Mouse (Mus musculus) right cerebral cortex, postnatal 25 days (tissue): ENCODE measurements at regions not wholly inside any gene's neighbourhood (a gene's known extent, or its start where the extent isn't known, plus 50 kb on each side); places are given as distances from the start of the nearest gene placed in this dataset.

ENCODE experiments used
- DNase-seq: peaks from one replicate; pipeline ENCODE4 v3.0.0; 2022

DNA sequence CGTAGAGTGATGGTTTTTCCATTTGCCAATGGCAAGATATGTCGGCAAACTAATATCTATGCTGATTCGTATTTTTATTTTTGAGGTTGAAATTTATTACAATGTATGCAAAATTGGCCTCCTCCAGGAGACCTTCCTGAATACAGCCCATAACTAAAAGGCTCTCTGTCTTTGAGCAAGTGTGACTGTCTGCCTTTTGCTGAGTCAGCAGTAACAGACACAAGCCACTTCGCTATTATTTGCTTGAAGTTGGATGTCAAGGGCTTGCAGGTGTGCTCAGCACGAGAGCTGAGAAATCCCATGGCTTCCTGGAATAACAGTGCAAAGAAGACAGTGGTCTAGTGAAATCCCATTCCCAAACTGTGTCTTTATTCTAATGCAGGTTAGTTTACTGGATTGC lies 56.9 kb downstream of the Dmrt2 start:
- no peak for DNase-seq

DNA sequence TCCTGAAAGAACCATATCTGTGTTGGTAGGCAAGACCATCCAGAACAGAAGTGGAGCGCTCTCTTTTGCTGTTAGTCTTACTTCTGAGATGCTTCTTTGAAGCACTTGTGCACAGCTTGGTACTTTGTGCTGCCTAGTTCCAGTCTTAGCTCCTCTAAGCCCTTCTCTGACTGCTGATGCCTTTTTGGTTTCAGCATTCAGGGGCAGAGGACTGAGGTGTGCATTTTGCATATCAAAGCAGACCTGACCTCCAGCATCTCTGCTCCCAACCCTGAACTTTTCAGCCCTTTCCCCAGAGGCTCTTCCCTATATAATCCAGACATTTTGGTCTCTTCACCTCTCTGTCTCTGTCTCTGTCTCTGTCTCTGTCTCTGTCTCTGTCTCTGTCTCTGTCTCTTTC lies 57.4 kb downstream of the Dmrt2 start:
- no peak for DNase-seq

DNA sequence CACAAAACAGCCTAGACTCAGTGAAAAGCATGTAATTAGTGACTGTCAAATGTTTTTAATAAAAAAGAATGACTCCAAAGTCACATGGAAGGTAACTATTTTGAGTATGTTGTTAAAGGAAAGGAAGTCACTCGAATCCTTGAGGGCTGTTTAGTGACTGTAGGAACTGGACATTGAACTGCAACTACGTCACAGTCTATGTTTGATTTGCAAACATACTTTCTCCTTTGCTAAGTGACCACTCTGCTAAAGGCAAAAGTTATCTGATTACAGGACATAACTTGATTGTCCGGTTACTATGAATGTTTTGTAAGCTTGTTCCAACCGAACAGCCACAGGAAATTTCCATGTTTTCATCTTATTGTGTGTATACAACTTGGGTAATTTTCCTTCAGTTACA lies 106.2 kb downstream of the Dmrt2 start:
- DNase-seq: no peak

DNA sequence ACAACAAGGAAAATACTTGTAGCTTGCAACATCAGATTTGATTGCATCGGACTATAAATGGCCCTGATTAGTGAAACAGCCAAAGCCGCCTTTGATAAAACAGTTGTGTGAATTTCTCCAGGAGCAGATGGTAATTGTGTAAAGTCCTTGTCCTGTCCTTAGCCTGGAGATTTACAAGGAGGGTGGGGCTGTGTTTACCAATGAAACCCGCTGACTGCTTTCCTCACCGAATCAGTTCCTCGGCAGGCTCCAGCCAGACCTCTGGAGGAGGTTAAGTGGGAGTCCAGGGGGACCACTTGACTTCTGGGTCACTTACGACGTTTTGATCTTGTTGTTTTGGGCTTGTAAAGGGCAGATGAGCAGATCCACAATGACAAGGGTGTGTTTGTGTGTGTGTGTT lies 107.1 kb downstream of the Dmrt2 start:
- no peak for DNase-seq

DNA sequence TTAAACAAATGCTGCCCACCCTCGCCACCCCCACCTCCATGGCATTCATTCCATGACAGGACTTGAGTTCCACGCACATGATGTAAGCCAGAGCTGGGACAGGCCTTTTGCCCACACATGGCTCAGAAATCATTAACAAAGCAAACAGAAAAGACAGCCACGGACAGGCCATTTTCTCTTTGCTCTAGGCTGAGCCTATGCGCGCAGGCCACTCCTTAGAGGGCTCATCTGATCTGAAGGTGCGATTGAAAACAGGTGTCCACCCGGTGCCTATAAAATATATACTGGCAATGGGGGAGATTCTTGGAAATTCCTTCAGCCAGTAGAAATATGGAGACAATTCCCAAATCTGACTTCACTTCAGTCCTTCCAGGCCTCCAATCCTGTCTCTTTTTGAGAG lies 109.1 kb downstream of the Dmrt2 start:
- DNase-seq: no peak

DNA sequence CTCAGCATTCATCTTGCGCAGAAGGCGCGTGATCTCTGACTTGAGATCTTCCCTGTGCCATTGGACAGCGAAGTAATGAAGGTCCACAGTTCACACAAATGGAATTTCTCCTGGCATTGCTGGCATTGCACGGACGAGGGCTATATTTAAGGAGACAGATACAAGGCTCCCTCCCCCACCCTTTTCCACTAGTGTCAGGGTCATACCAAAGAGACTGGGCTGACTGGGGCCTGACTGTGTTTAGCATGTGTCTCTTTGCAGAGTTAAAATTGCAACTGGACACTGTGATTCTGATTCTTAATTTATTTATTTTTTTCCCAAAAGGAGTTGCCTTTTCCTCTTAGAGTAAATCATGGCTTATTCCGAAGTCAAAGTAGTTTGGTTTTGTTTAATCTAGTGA lies 130.5 kb downstream of the Dmrt2 start:
- DNase-seq: no peak

DNA sequence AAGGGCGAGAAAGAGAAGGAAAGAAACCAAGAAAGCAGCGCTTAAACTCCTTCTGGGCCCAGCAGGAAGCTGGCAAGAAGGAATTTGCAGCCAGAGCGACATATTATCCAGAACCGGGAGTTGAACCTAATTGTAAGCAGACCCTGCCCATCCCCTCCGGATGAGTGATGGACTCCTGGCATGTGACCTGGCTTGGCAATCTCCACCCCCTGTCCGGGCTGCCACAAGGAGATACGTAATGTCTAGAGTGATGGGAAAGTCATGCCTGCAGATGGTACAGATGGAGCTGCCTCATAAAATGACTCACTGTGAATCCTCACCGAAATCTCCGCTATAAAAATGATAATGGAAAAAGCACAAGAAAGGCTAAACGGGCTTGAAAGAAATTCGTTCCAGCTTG lies 133.1 kb downstream of the Dmrt2 start:
- peak; percentile 48 for DNase-seq

DNA sequence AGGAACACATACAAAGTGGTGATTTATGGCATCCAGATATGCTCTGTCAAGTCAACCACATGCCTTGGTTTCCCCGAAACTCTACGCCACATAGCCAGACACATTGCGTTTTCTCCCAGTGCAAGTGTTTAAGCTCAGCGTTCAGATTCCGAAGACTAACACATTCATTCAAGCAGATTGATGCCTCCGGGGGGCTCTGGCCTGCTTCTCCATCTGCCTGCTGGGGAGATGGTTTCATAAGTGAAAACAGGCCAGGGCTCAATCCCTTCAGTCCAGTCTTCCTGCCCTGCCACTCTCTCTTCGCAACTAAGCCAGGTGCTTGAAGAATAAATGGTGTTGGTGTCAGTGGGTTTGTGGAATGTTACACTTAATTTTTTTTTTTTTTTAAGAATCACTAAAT lies 141.4 kb downstream of the Dmrt2 start:
- no peak for DNase-seq

DNA sequence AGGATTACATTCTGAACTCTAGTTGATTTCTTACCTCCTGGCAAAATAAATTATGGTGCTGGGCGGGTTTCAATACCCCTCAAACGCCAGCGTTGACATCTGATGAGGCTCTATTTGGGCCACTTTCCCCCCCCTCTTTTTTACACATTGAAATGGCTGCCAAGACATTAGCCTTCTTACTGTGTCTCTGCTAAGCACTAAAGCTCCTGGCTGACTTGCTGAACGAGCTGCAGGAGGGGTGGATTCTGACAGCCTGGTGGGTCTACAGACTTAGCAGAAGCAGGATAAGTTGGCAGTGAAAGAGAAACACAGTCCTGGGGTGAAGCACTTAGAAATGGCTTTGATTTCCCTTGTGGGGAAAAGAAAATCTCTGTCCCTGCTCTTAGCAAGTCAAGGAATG lies 172.9 kb downstream of the Dmrt2 start:
- no peak for DNase-seq

DNA sequence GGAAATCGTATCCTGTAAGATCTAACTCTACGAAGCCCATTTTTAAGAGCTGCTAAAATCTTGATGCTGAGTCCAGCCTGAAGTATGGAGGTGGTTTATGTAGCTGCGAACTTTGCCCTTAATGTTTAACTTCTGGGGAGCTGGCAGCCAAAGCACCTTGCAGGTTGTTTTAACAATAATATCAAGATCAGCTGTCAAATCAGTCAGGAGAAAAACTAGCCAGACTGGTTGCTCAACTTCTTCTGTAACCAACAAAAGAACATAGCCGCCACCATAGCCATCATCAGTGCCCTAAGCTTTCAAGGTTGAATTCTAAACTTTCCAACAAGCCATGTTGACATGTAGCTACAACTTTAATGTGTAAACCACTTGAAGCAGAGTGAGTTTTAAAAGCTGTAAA lies 184.1 kb downstream of the Dmrt2 start:
- no peak for DNase-seq

DNA sequence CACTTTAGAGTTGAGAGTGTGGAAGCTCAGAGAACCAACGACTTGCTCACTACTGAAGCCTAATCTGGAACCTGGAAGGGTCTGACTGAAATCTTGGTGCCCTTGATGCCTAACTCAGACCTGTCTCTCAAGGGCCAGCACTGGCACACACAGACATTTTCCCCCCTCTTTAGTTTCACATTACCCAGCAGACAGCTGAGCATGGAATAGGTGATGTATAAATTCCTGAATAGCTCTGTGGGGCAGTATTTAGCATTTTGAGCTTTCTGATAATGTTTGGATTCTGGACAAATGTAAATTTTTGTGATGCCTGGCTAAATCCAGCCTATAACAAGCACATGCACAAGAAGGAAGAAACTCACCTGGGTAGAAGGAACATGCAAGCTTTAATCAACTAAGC lies 191.1 kb downstream of the Dmrt2 start:
- DNase-seq: no peak

DNA sequence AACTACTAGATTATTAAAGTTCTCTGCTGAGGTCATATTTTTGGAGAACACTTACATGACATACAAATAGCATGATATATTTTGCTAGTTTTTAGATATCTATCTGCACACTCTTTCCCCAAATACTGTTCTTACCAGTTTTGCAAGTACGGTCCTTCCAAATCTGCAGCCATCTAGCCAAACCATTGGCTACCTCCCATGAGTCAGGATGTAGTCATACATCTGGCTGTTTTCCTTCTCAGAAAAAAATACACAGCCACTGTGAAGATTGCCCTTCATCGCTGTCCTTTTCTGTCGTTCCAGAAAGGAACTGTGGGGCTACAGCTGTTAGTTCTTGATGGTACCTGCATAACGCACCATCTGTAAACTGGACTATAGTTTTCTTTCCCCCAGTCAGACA lies 234.5 kb downstream of the Dmrt2 start:
- no peak for DNase-seq

DNA sequence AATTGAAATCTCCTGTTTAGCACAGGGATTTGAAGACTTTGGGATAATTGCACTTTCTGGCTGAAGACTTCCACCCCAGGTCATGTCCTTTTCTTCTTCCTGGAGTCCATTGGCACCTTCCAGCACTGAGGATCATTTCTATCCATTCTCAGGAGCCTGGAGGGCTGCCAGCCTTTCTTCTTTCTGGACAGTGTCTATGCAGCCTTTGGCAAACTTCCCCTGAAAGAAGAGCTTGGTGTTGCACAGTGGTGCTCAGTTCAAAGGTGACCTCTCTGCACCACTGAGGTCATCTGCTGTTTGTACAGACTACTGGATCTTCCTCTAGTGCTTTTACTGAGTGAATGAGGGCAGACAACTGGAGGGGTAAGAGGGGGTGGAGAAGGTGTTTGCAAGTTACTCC lies 249.8 kb downstream of the Dmrt2 start:
- DNase-seq: no peak

DNA sequence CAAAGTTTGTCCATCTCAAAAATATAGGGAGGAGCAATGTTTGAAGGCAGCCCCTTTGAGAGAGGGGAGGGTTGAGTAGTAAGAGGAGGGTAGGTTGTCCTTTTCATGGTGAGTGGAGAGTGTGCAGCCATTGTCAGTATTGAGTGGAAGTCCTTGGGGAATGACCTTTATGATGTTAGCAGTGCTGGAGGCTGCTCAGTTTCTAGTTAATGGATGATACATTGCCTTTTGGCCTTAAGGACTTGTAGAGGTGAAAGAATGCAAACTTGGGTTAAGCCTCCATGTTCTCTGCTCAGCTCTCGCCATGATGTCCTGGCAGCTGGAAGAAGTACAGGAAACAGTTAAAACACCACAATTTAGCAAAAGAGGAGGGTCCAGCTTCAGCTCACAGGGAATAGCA lies 250.6 kb downstream of the Dmrt2 start:
- no peak for DNase-seq

DNA sequence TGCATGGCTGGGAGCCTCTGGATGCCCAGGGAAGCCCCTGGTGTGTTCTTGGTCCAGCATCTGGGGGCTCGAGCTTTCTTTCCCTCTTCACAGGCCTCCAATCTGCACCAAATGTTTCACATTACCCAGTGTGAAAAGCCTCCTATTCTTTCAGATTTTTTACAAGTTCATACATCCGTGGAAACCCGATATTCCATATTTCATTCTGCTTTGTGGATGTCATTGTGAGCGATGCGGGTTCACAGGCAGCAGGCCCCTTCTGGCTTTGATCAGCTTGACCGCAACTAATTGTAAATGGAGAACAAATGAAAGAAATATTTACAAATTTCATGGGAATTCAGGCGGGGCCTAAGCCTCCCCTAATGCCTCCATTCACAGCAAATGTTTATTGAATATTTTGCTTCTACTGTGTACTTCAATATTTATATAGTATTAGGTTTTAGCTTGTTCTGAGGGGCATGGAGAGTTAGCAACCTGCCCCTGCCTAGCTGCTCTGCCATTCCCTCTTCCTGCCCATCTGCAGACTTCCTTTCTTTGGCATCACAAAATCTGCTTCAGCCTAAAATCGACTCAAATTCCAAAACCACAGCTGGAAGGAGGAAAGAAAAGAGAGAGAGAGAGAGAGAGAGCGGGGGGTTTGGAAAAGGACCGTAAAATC lies 251.6 kb downstream of the Dmrt2 start:
- no peak for DNase-seq

DNA sequence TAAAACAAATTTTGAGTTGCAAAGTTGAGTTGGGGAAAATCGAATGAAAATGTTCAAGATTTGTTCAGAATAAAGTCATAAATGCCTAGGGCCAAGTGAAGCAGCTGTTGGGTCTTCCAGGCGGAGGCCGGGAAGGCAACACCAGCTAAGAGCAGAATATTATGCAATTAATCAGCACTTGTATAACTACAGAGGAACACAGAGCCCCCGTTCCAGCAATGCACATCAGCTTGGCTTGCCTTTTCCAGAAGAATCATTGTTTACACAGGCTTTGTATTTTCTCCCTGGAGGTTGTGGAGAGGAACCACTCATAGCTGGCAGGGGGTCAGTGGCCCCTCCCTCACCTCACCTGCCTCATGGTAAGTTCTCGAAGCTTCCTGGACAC lies 252.2 kb downstream of the Dmrt2 start:
- DNase-seq: no peak

DNA sequence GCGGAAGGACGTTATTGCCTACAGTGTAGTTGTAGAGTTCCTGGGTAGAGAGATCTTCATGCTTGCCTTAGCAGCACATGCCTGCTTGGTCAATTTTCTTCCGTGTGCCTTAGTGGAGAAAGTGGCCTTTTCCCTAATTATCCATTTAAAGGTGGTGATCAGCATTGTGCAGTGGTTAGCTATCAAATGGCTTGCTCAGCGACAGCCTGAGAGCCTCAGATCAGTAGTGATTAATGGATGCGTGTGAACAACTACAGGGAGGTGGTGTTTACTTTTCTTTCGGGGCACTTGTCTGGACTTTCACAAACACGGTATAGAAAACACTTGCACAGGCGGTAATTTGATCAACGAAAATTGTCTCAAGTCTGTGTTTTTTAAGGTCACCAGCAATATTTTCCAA lies 255.0 kb downstream of the Dmrt2 start:
- DNase-seq: no peak

DNA sequence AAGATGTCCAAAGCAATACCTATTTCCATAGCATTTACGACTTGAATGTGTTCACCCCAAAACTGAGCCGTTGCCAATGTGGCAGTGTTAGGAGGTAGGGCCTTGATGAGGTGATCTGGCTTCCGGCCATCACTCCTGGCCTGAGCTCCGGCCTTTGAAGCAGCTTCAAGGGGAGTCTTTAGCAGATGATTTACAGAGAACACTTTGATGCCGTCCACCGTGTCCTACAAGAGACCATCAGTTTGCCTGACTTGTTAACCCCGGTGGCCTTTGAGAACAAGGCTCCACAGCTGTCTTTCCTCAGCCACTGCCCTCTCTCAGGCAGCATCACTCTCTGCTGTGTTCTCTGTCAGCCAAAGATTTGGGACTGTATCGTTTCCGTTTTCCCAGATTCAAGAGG lies 265.1 kb downstream of the Dmrt2 start:
- no peak for DNase-seq

DNA sequence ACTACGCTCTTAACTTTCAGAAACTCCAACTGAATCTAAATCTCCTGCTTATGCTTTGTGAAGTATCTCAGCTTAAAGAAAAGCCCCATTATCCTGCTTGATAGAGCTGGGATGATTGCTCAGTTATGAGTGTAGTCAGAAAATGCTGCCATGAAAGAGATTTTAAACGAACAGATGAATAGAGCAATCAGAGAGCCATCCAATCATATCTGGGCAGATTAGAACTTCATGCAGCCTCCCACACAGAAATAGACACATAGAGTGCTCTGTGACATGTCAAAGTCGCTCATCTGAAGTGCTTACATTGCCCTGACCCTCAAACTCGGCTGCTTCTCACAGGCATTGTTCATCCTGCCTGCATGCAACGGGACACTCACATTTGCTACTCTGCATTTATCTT lies 299.0 kb downstream of the Dmrt2 start:
- DNase-seq: no peak

DNA sequence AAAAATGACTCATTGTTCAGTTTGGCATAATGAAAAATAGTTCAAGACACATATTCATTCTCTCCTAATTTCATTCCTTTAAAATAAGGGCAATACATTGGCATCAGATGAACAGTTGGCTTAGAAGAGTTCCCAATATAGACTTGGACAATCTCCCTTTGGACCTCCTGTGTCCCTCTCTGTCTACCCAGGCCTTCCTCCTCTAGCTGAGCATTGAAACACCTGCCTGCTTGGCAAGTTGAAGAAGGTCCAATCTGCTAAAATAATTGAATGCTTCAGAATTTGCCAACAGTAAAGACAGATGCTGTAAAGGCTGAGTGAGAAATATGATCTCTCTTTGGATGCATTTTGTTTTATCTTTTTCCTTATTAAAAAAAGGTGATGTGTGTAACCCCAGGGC lies 303.0 kb downstream of the Dmrt2 start:
- no peak for DNase-seq

DNA sequence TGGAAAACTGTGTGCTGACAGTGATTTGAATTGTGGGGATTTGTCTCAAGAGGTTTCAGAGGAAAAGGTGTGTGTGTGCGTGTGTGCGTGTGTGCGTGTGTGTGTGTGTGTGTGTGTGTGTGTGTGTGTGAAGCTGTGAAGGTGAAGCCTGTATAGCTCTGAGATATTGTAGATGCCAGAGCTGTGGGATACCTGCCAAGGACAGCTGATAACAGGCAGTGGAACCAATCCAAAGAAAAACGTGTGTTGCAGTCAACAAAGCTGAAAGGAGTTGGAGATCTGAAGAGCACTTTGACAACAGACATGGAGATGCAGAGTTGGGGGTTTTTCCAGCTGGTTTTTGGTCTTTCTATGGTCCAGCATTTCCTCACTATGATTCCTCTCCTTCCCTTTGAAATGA lies 308.1 kb downstream of the Dmrt2 start:
- no peak for DNase-seq

DNA sequence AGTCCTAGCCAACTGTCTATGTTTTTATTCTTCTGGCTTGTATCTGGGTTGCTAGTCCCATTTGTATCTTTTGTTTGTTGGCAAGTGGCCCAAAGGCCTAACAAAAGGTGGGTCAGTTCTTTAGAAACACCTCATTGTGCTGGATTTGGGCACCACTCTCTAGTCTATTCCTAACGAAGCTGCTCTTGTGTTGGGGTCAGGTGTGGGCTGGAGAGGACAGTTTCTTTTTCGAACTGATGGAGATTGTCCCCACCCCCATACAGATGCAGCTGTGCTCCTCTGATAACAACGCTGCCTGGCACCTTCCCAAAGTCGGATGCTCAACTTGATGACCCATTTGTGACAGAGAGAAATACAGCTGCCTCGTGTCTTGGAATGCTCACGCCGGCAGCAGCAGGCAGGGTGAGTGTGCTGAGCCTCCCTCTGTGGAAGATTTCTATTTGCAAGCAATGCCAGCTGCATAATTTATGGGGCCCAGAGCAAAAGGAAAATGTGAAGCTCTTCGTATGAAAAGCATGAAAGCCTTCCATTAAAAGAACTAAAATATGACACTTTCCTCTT lies 342.5 kb downstream of the Dmrt2 start:
- peak; percentile 12 for DNase-seq

DNA sequence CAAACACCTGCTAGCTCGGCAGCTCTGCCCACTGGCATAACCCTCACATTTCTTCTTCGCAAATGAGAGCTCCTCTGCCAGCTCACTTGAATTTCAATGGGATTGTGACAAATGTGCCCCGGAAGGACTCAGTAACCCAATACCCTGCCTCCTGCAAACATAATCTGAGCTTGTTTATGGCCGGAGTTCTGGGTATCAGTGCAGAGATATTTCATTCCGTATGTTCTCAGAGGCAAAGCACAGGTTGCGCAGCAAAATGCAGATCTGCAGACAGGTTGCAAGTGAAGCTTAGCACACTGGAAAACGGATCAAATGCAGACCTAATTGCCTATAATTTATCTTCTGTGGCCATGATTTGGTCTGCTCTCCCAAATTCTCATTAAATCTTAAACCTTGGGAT lies 348.9 kb downstream of the Dmrt2 start:
- DNase-seq: no peak

DNA sequence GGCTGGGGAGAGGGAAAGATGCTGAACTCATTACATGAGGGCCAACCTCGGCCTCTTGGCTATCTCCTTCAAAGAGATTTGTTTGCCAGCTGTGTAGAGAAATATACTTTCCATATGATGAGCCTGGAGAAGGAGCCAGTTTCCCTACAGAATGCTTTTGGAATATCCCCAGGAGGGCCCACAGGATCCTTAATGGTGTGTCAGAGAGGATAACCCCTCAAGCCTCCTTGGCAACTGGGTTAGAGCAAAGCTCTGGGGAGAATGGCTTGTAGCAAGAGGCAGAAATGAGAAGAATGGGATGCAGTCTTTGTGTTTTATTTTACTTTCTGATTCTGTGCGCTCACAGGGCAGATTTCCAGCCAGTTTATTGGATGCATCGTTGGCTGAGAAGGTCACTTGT lies 353.9 kb downstream of the Dmrt2 start:
- DNase-seq: no peak

DNA sequence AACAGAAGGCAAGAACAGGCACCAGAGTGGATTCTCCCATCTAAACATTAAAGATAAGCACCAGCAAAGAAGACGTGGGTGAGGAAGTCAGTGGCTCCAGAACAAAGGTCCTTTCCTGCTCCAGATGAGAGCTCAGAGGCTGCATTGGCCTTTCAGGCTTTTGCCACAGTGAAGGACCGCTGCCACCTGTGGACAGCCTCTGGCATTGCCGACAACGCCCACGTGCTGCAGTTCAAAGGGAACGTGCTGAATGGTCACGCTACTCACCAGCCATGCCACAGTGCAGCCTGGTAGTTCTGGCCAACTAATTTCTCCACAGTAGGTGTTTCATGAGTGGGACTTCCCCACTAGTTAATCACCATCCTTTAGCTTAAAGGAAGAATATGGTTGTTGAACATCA lies 365.1 kb downstream of the Dmrt2 start:
- no peak for DNase-seq
